Mouse (Mus musculus): ENCODE measurements around the gene Thap7. TPM values are rescaled to one million over a fixed set of nuclear protein-coding genes. Genes with fewer than 3 reads are reported as not detected.
A peak's percentile ranks its signal among the peaks of the same experiment; 100 is the strongest.

The Thap7 gene
- total RNA-seq, 1 experiment, result 32.9 TPM

GRCm38 (mm10) chr16:17529981-17530586, 852 bp downstream of the Thap7 start:
- DNase-seq (ENCODE audit: low read depth, low spot score), result no peak

GRCm38 (mm10) chr16:17528276-17528675, 2.7 kb downstream of the Thap7 start:
- no peak for DNase-seq (ENCODE audit: low read depth, low spot score)
- Histone ChIP-seq H3K4me1 (ENCODE audit: control insufficient read depth in 2 of 2, insufficient read depth in 2 of 2, low read length in 2 of 2, poor library complexity in 1 of 2) (peaks cover 0 to 17% of the 10 kb centered on the region in 2 experiments; a peak in 2 of 4 replicates), H3K36me3 (ENCODE audit: control insufficient read depth, insufficient read depth, low read length, poor library complexity, severe bottlenecking) (peaks cover 33% of the 10 kb centered on the region), H3K9me3 (ENCODE audit: control insufficient read depth, insufficient read depth, low read depth, low read length) (no peaks in the 10 kb centered on the region), H3K27ac (ENCODE audit: insufficient read depth, low read depth, low read length, poor library complexity, severe bottlenecking) (no peak overlapping the region), H3K4me3 (ENCODE audit: insufficient read depth in 1 of 2, low read depth in 1 of 2, low read length in 2 of 2, poor library complexity in 1 of 2, severe bottlenecking in 1 of 2) (no peak overlapping the region), H3K9ac (ENCODE audit: insufficient read depth, low read depth, low read length, poor library complexity, severe bottlenecking) (peak overlapping the region; percentile 33; the same call in 1 of the 2 replicates)
- in situ Hi-C loops (cut with MboI; ENCODE audit: low sequenced_read_pairs in 2 of 2, unreplicated experiment in 2 of 2), result no loop called here
- TF ChIP-seq ZNF384 (IDR thresholded peaks at IDR 0.05; ENCODE audit: low read depth, low read length) (no peak), HCFC1 (IDR thresholded peaks at IDR 0.05; ENCODE audit: borderline replicate concordance, insufficient read depth, low read length) (no peak), MAFK (IDR thresholded peaks at IDR 0.05; ENCODE audit: insufficient read depth, low read depth, low read length) (no peak), ZC3H11A (IDR thresholded peaks at IDR 0.05; ENCODE audit: borderline replicate concordance, low read depth, low read length) (no peak), CHD2 (IDR thresholded peaks at IDR 0.05; ENCODE audit: low read depth, low read length) (no peak)

More at GRCm38 (mm10) chr16:17529981-17530586, 852 bp downstream of the Thap7 start:
- TF ChIP-seq ZNF384 (IDR thresholded peaks at IDR 0.05; ENCODE audit: low read depth, low read length) (no peak), HCFC1 (IDR thresholded peaks at IDR 0.05; ENCODE audit: borderline replicate concordance, insufficient read depth, low read length) (no peak), MAFK (IDR thresholded peaks at IDR 0.05; ENCODE audit: insufficient read depth, low read depth, low read length) (no peak), CHD2 (IDR thresholded peaks at IDR 0.05; ENCODE audit: low read depth, low read length) (no peak), ZC3H11A (IDR thresholded peaks at IDR 0.05; ENCODE audit: borderline replicate concordance, low read depth, low read length) (no peak)
- in situ Hi-C loops (cut with MboI; ENCODE audit: low sequenced_read_pairs in 2 of 2, unreplicated experiment in 2 of 2), result no loop called here
- Histone ChIP-seq H3K4me1 (ENCODE audit: control insufficient read depth in 2 of 2, insufficient read depth in 2 of 2, low read length in 2 of 2, poor library complexity in 1 of 2) (peaks cover 0 to 17% of the 10 kb centered on the region in 2 experiments; a peak in 2 of 4 replicates), H3K27ac (ENCODE audit: insufficient read depth, low read depth, low read length, poor library complexity, severe bottlenecking) (no peak overlapping the region), H3K4me3 (ENCODE audit: insufficient read depth in 1 of 2, low read depth in 1 of 2, low read length in 2 of 2, poor library complexity in 1 of 2, severe bottlenecking in 1 of 2) (peak overlapping the region; percentile 79 to 83), H3K36me3 (ENCODE audit: control insufficient read depth, insufficient read depth, low read length, poor library complexity, severe bottlenecking) (peaks cover 21% of the 10 kb centered on the region), H3K9ac (ENCODE audit: insufficient read depth, low read depth, low read length, poor library complexity, severe bottlenecking) (peak overlapping the region; percentile 85), H3K9me3 (ENCODE audit: control insufficient read depth, insufficient read depth, low read depth, low read length) (no peaks in the 10 kb centered on the region)

GRCm38 (mm10) chr16:17527606-17528005, 3.3 kb downstream of the Thap7 start:
- H3K4me3 ChIP-seq (ENCODE audit: insufficient read depth in 1 of 2, low read depth in 1 of 2, low read length in 2 of 2, poor library complexity in 1 of 2, severe bottlenecking in 1 of 2), result no peak overlapping the region
- TF ChIP-seq HCFC1 (IDR thresholded peaks at IDR 0.05; ENCODE audit: borderline replicate concordance, insufficient read depth, low read length) (no peak), CHD2 (IDR thresholded peaks at IDR 0.05; ENCODE audit: low read depth, low read length) (no peak), MAFK (IDR thresholded peaks at IDR 0.05; ENCODE audit: insufficient read depth, low read depth, low read length) (no peak), ZC3H11A (IDR thresholded peaks at IDR 0.05; ENCODE audit: borderline replicate concordance, low read depth, low read length) (no peak)
- DNase-seq (ENCODE audit: low read depth, low spot score), result no peak
- no peak overlapping the region for H3K9ac ChIP-seq (ENCODE audit: insufficient read depth, low read depth, low read length, poor library complexity, severe bottlenecking)
- H3K36me3 ChIP-seq (ENCODE audit: control insufficient read depth, insufficient read depth, low read length, poor library complexity, severe bottlenecking), result peaks cover 38% of the 10 kb centered on the region
- H3K9me3 ChIP-seq (ENCODE audit: control insufficient read depth, insufficient read depth, low read depth, low read length), result no peaks in the 10 kb centered on the region
- H3K27ac ChIP-seq (ENCODE audit: insufficient read depth, low read depth, low read length, poor library complexity, severe bottlenecking), result no peak overlapping the region
- in situ Hi-C loops (cut with MboI; ENCODE audit: low sequenced_read_pairs in 2 of 2, unreplicated experiment in 2 of 2), result no loop called here
- peaks cover 0 to 16% of the 10 kb centered on the region in 2 experiments; a peak in 2 of 4 replicates for H3K4me1 ChIP-seq (ENCODE audit: control insufficient read depth in 2 of 2, insufficient read depth in 2 of 2, low read length in 2 of 2, poor library complexity in 1 of 2)

- in situ Hi-C loops (cut with MboI; ENCODE audit: low sequenced_read_pairs in 2 of 2, unreplicated experiment in 2 of 2), result no loop called here
- peaks cover 48% of the 10 kb centered on the region for H3K36me3 ChIP-seq (ENCODE audit: control insufficient read depth, insufficient read depth, low read length, poor library complexity, severe bottlenecking)
- TF ChIP-seq CHD2 (IDR thresholded peaks at IDR 0.05; ENCODE audit: low read depth, low read length) (no peak), MAFK (IDR thresholded peaks at IDR 0.05; ENCODE audit: insufficient read depth, low read depth, low read length) (no peak), ZNF384 (IDR thresholded peaks at IDR 0.05; ENCODE audit: low read depth, low read length) (no peak), ZC3H11A (IDR thresholded peaks at IDR 0.05; ENCODE audit: borderline replicate concordance, low read depth, low read length) (no peak), HCFC1 (IDR thresholded peaks at IDR 0.05; ENCODE audit: borderline replicate concordance, insufficient read depth, low read length) (no peak)
Observed at GRCm38 (mm10) chr16:17526223-17526622, 4.7 kb downstream of the Thap7 start.

More at GRCm38 (mm10) chr16:17526223-17526622, 4.7 kb downstream of the Thap7 start:
- Histone ChIP-seq H3K27ac (ENCODE audit: insufficient read depth, low read depth, low read length, poor library complexity, severe bottlenecking) (no peak overlapping the region), H3K4me3 (ENCODE audit: insufficient read depth in 1 of 2, low read depth in 1 of 2, low read length in 2 of 2, poor library complexity in 1 of 2, severe bottlenecking in 1 of 2) (no peak overlapping the region), H3K9me3 (ENCODE audit: control insufficient read depth, insufficient read depth, low read depth, low read length) (no peaks in the 10 kb centered on the region), H3K9ac (ENCODE audit: insufficient read depth, low read depth, low read length, poor library complexity, severe bottlenecking) (no peak overlapping the region), H3K4me1 (ENCODE audit: control insufficient read depth in 2 of 2, insufficient read depth in 2 of 2, low read length in 2 of 2, poor library complexity in 1 of 2) (peaks cover 0 to 9% of the 10 kb centered on the region in 2 experiments; a peak in 2 of 4 replicates)
- DNase-seq (ENCODE audit: low read depth, low spot score), result no peak

All from ES-E14 (cell line).